Mouse (Mus musculus): Measurements from ENCODE around the gene Rp9. TPM values are rescaled to one million over a fixed set of nuclear protein-coding genes. Genes with fewer than 3 reads are reported as not detected.

Rp9 gene
- polyA plus RNA-seq, 2 experiments = 32.5 to 34.1 TPM

GRCm38 (mm10) chr9:22475424-22475868 lies 5.9 kb upstream of the Rp9 start, which contains the start of gene Bbs9:
TSS of gene Bbs9 (plus strand) at chr9:22475715.
- TF ChIP-seq CTCF (IDR thresholded peaks at IDR 0.05; ENCODE audit: low read depth) = no peak
- no peak for TF ChIP-seq EP300 (IDR thresholded peaks at IDR 0.05; ENCODE audit: low read depth)
- under 1% methylated on average over 25 of the region's 25 CpGs for WGBS (ENCODE audit: insufficient replicate concordance)
- no peaks in the 10 kb centered on the region for H3K27me3 ChIP-seq (ENCODE audit: control insufficient read depth, insufficient read depth, low read length)
- DNase-seq (ENCODE audit: low read depth in 3 of 3, low spot score in 3 of 3) (peak; percentile 85 to 89 (median 86)), ATAC-seq (ENCODE audit: insufficient read depth) (peak; percentile 100)
- H3K36me3 ChIP-seq (replicated peaks; ENCODE audit: control insufficient read depth, insufficient read depth, low read depth) = no peaks in the 10 kb centered on the region
- peak within 1 kb of the TSS; percentile 73 for H3K9ac ChIP-seq (replicated peaks)
- H3K4me1 ChIP-seq (replicated peaks; ENCODE audit: control insufficient read depth in 2 of 2, insufficient read depth in 2 of 2, low read length in 1 of 2) = peaks cover 2 to 7% of the 10 kb centered on the region in 2 experiments; a peak in 2 of 4 replicates
- H3K9me3 ChIP-seq (ENCODE audit: control insufficient read depth, low read length) = no peaks in the 10 kb centered on the region
- peak within 1 kb of the TSS; percentile 31 for H3K27ac ChIP-seq
- H3K4me3 ChIP-seq (ENCODE audit: insufficient read depth in 1 of 2, low read depth in 2 of 2, low read length in 2 of 2) = peak within 1 kb of the TSS; percentile 62 to 80
- peak within 1 kb of the TSS; percentile 95 for H3K4me2 ChIP-seq (ENCODE audit: low read depth)

GRCm38 (mm10) chr9:22468899-22469259 lies 664 bp downstream of the Rp9 start:
- Histone ChIP-seq H3K27me3 (ENCODE audit: control insufficient read depth, insufficient read depth, low read length) (no peaks in the 10 kb centered on the region), H3K4me2 (ENCODE audit: low read depth) (peak overlapping the region; percentile 98), H3K4me3 (ENCODE audit: insufficient read depth in 1 of 2, low read depth in 2 of 2, low read length in 2 of 2) (no peak overlapping the region), H3K36me3 (replicated peaks; ENCODE audit: control insufficient read depth, insufficient read depth, low read depth) (peaks cover 5% of the 10 kb centered on the region; the same call in 1 of the 2 replicates), H3K4me1 (replicated peaks; ENCODE audit: control insufficient read depth in 2 of 2, insufficient read depth in 2 of 2, low read length in 1 of 2) (peaks cover 0 to 5% of the 10 kb centered on the region in 2 experiments; a peak in 1 of 4 replicates), H3K27ac (no peak overlapping the region), H3K9me3 (ENCODE audit: control insufficient read depth, low read length) (no peaks in the 10 kb centered on the region), H3K9ac (replicated peaks) (no peak overlapping the region)
- no peak for DNase-seq (ENCODE audit: low read depth in 3 of 3, low spot score in 3 of 3)
- TF ChIP-seq EP300 (IDR thresholded peaks at IDR 0.05; ENCODE audit: low read depth) (no peak), CTCF (IDR thresholded peaks at IDR 0.05; ENCODE audit: low read depth) (no peak)
- ATAC-seq (ENCODE audit: insufficient read depth) = no peak
- 51% methylated on average over 8 of the region's 8 CpGs for whole genome bisulfite sequencing (ENCODE audit: insufficient replicate concordance)

- H3K4me2 ChIP-seq (ENCODE audit: low read depth) = peak overlapping the region; percentile 98
- H3K9ac ChIP-seq (replicated peaks) = peak overlapping the region; percentile 89
Observed at GRCm38 (mm10) chr9:22468170-22468898, 1.2 kb downstream of the Rp9 start.

GRCm38 (mm10) chr9:22467371-22468169 lies 2.0 kb downstream of the Rp9 start:
- Histone ChIP-seq H3K27me3 (ENCODE audit: control insufficient read depth, insufficient read depth, low read length) (no peaks in the 10 kb centered on the region), H3K9me3 (ENCODE audit: control insufficient read depth, low read length) (no peaks in the 10 kb centered on the region), H3K4me3 (ENCODE audit: insufficient read depth in 1 of 2, low read depth in 2 of 2, low read length in 2 of 2) (peak overlapping the region; percentile 72 to 80), H3K4me1 (replicated peaks; ENCODE audit: control insufficient read depth in 2 of 2, insufficient read depth in 2 of 2, low read length in 1 of 2) (peaks cover 0 to 5% of the 10 kb centered on the region in 2 experiments; a peak in 1 of 4 replicates), H3K4me2 (ENCODE audit: low read depth) (peak overlapping the region; percentile 98), H3K27ac (peak overlapping the region; percentile 46), H3K9ac (replicated peaks) (peak overlapping the region; percentile 89), H3K36me3 (replicated peaks; ENCODE audit: control insufficient read depth, insufficient read depth, low read depth) (peaks cover 5% of the 10 kb centered on the region; the same call in 1 of the 2 replicates)
- under 1% methylated on average over 73 of the region's 73 CpGs for WGBS (ENCODE audit: insufficient replicate concordance)
- ATAC-seq (ENCODE audit: insufficient read depth) (peak; percentile 71), DNase-seq (ENCODE audit: low read depth in 3 of 3, low spot score in 3 of 3) (peak in 2 of 3 experiments; percentile 30 to 45)
- TF ChIP-seq EP300 (IDR thresholded peaks at IDR 0.05; ENCODE audit: low read depth) (no peak), CTCF (IDR thresholded peaks at IDR 0.05; ENCODE audit: low read depth) (no peak)

More at GRCm38 (mm10) chr9:22468170-22468898, 1.2 kb downstream of the Rp9 start:
- 2% methylated on average over 43 of the region's 43 CpGs for WGBS (ENCODE audit: insufficient replicate concordance)
- TF ChIP-seq EP300 (IDR thresholded peaks at IDR 0.05; ENCODE audit: low read depth) (no peak), CTCF (IDR thresholded peaks at IDR 0.05; ENCODE audit: low read depth) (no peak)
- Histone ChIP-seq H3K27me3 (ENCODE audit: control insufficient read depth, insufficient read depth, low read length) (no peaks in the 10 kb centered on the region), H3K9me3 (ENCODE audit: control insufficient read depth, low read length) (no peaks in the 10 kb centered on the region), H3K27ac (peak overlapping the region; percentile 21; the same call in 1 of the 2 replicates), H3K4me3 (ENCODE audit: insufficient read depth in 1 of 2, low read depth in 2 of 2, low read length in 2 of 2) (peak overlapping the region; percentile 72 to 80), H3K4me1 (replicated peaks; ENCODE audit: control insufficient read depth in 2 of 2, insufficient read depth in 2 of 2, low read length in 1 of 2) (peaks cover 0 to 5% of the 10 kb centered on the region in 2 experiments; a peak in 1 of 4 replicates), H3K36me3 (replicated peaks; ENCODE audit: control insufficient read depth, insufficient read depth, low read depth) (peaks cover 5% of the 10 kb centered on the region; the same call in 1 of the 2 replicates)
- DNase-seq (ENCODE audit: low read depth in 3 of 3, low spot score in 3 of 3) (peak; percentile 69 to 75 (median 75)), ATAC-seq (ENCODE audit: insufficient read depth) (peak; percentile 88)
